Mouse (Mus musculus) brain, embryonic 14.5 days (tissue): ENCODE measurements around the gene Atp6v0e2.

Experiments
- CTCF ChIP-seq: fragments of 200-500 bp; IDR thresholded peaks from 2 replicates; pipeline ENCODE4 v1.5.1; 2012; ENCODE audit warnings: inconsistent platforms, mild to moderate bottlenecking, moderate library complexity, borderline replicate concordance; ENCODE audit not compliant: insufficient read depth, insufficient read length; ENCODE audit errors: extremely low read depth
- POLR2A ChIP-seq: fragments of 200-500 bp; IDR thresholded peaks from 2 replicates; pipeline ENCODE4 v1.6.1; 2012; ENCODE audit warnings: mild to moderate bottlenecking, inconsistent platforms, borderline replicate concordance; ENCODE audit not compliant: poor library complexity, insufficient read depth, insufficient read length, severe bottlenecking; ENCODE audit errors: extremely low read depth

DNA sequence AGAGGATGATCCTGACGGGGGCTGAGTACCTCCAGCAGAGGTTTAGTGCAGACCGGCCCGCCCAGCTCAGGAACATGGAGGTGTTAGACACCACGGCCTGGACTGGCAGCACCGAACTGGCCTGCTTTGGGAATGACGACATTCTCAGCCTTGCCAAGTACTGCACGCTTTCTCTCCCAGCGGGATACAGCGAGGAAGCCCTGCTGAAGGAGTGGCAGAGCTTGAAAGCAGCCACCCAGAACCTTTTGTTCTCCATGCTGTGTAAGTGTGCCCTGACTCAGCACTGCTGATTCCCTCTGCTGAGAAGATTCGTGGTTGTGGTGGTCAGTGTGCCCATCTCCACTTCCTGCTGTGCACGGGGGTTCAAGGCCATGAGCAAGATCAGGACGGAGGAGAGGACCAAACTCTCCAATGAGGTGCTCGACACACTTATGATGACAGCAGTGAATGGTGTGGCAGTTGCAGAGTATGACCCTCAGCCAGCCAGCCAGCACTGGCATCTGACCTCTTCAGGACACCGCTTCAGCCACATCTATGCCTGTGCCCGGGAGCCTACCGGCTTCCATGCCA is 7.5 kb upstream of the Atp6v0e2 start:
- TF ChIP-seq POLR2A = no peak
- no peak for TF ChIP-seq CTCF
